Mouse (Mus musculus): Measurements from ENCODE around the gene Rhox7a. TPM values are rescaled to one million over a fixed set of nuclear protein-coding genes. Genes with fewer than 3 reads are reported as not detected.
"Not testable (repeated sequence)": the region's sequence is repeated elsewhere in the genome, so short reads cannot be mapped to it uniquely, and the experiment has no call there.

The Rhox7a gene
- not detected for total RNA-seq (2022)

GRCm38 (mm10) chrX:37831386-37831785, at the start of gene Rhox7a:
Gene Rhox7a (plus strand): TSS chrX:37831686.
- not testable (repeated sequence) for DNase-seq (ENCODE audit: low spot score)

GRCm38 (mm10) chrX:37807286-37808080, 24.0 kb upstream of the Rhox7a start:
- DNase-seq (ENCODE audit: low spot score): no peak

GRCm38 (mm10) chrX:37809396-37809795, 22.1 kb upstream of the Rhox7a start:
- no peak for DNase-seq (ENCODE audit: low spot score)

- no peak for DNase-seq (ENCODE audit: low spot score)
Measured at GRCm38 (mm10) chrX:37811179-37811578, 20.3 kb upstream of the Rhox7a start.

- no peak for DNase-seq (ENCODE audit: low spot score)
Measured at GRCm38 (mm10) chrX:37815665-37816064, 15.8 kb upstream of the Rhox7a start.

GRCm38 (mm10) chrX:37826610-37827009, 4.9 kb upstream of the Rhox7a start, which contains the start of gene Rhox6:
Gene Rhox6 (plus strand): TSS chrX:37826910.
- DNase-seq (ENCODE audit: low spot score): not testable (repeated sequence)

GRCm38 (mm10) chrX:37871641-37872040, 40.2 kb downstream of the Rhox7a start:
- no peak for DNase-seq (ENCODE audit: low spot score)

GRCm38 (mm10) chrX:37878844-37879243, 47.4 kb downstream of the Rhox7a start, which contains the start of gene Rhox8:
Gene Rhox8 (minus strand): TSS chrX:37878944.
- no peak for DNase-seq (ENCODE audit: low spot score)

Other genes starting within 250 kb of the Rhox7a start
- gene Rhox4f, start 224.0 kb upstream of the Rhox7a start, total RNA-seq (2022): not detected
- not detected for gene Rhox3g, start 203.1 kb upstream of the Rhox7a start, total RNA-seq (2022)
- not detected for gene Rhox2g, start 188.2 kb upstream of the Rhox7a start, total RNA-seq (2022)
- not detected for gene Rhox4g, start 180.4 kb upstream of the Rhox7a start, total RNA-seq (2022)
- not detected for gene Rhox3h, start 162.9 kb upstream of the Rhox7a start, total RNA-seq (2022)
- under 1 TPM in 2 of 4 experiments, not detected in 2; 0.63 to 0.72 TPM for gene Rhox2h, start 158.4 kb upstream of the Rhox7a start, total RNA-seq (2022)
- gene Rhox5, start 26.8 kb upstream of the Rhox7a start, total RNA-seq (2022): 1 to 10 TPM in 3 of 4 experiments, under 1 TPM in 1; 0.60 to 3.8 (median 1.6) TPM
- gene Rhox6, start 4.8 kb upstream of the Rhox7a start, total RNA-seq (2022): not detected
- gene Rhox8, start 47.3 kb downstream of the Rhox7a start, total RNA-seq (2022): not detected
- gene Rhox7b, start 65.5 kb downstream of the Rhox7a start, total RNA-seq (2022): not detected
- gene Rhox9, start 70.1 kb downstream of the Rhox7a start, total RNA-seq (2022): not detected
- not detected for gene Btg1-ps1, start 187.1 kb downstream of the Rhox7a start, total RNA-seq (2022)
- gene Btg1-ps2, start 211.4 kb downstream of the Rhox7a start, total RNA-seq (2022): not detected
- not detected for gene Rhox10, start 234.8 kb downstream of the Rhox7a start, total RNA-seq (2022)

Measured in heart, adult 8-10 months (tissue).